Mouse (Mus musculus): ENCODE data around the gene Med18. TPM values are rescaled to one million over a fixed set of nuclear protein-coding genes. Genes with fewer than 3 reads are reported as not detected.

Med18 gene
- 1 to 10 TPM; 6.7 to 7.1 TPM for total RNA-seq (2021)

DNA sequence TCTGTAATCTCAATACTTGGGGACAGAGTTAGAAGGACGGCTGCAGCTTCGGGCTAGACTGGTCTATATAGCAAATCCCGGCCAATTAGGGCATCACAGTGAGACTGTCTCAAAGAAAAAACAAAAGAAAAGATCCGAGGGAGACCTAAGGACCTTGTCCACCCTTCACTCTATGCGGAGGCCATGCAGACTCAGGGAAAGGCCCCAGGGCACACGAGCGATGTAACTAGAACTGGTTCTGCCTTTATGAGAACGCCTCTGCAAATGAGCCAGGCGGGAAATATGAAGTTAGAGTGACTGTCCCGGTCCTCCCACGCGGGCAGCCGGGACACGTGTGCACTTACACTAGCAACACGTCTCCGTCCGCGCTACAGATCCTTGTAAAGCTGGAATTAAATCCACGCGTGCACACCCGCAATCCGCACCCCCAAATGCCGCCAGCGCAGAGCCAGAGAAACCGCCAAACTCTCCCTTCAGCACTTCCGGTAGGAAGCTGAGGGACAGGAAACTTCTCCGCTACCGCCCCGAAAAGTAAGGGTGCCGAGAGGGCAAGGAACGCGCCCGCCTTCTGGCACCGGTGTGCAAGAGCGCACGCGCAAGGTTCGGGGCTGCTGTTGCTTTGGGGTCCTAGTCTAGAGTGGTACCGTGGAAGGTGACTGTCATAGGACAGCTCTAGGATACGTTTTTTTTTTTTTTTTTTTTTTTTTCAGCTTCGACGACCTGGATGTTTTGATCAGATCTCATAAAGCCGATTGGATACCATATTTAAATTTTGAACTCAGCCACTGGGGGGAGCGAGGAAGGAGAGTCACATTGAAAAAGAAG, at the start of gene Med18:
TSS of gene Med18 (minus strand) at position 492 of the 825 bp plus-strand sequence.
- peak; percentile 95 to 96 for DNase-seq
- intact Hi-C loops (cut with DNase I): loop anchor here (2.0 kb wide), 2 partner anchors 41 to 51 kb away; partner anchors contain the start of gene Phactr4

- no peak for DNase-seq
These were observed 48.4 kb upstream of the Med18 start for GRCm38 (mm10) chr4:132512080-132512479.

DNA sequence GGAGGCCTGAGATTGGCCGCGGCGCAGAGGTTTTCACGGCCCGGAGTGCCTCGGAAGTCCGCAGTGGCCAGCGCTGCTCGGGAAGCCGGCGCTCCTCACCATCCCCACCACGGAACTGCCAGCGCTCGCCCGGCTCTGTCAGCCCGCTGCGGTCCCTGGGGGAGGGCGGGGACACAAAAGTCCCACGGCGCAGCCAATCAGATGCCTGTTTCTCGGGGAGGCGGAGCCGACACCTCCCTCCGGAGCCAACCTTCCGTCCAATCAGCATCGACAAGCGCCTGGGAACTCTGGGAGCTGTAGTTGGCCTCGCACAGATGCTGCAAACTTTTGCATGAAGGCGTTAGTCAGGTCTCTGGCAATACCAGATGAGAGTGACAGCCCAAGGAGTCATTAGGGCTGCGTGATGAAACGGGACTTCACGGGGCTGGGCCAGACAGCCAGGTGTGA, 46.7 kb upstream of the Med18 start, which contains the start of gene Sesn2:
TSS of gene Sesn2 (minus strand) at position 150 of the 447 bp plus-strand sequence.
- intact Hi-C loops (cut with DNase I): loop anchor here (5.0 to 10.0 kb wide), 5 partner anchors 98 to 306 kb away; partner anchors contain the start of genes Rcc1 and Taf12
- DNase-seq: peak; percentile 98 to 99

More at GRCm38 (mm10) chr4:132512080-132512479, 48.4 kb upstream of the Med18 start:
- intact Hi-C loops (cut with DNase I): loop anchor here (5.0 to 10.0 kb wide), 5 partner anchors 100 to 307 kb away; partner anchors contain the start of genes Rcc1 and Taf12

DNA sequence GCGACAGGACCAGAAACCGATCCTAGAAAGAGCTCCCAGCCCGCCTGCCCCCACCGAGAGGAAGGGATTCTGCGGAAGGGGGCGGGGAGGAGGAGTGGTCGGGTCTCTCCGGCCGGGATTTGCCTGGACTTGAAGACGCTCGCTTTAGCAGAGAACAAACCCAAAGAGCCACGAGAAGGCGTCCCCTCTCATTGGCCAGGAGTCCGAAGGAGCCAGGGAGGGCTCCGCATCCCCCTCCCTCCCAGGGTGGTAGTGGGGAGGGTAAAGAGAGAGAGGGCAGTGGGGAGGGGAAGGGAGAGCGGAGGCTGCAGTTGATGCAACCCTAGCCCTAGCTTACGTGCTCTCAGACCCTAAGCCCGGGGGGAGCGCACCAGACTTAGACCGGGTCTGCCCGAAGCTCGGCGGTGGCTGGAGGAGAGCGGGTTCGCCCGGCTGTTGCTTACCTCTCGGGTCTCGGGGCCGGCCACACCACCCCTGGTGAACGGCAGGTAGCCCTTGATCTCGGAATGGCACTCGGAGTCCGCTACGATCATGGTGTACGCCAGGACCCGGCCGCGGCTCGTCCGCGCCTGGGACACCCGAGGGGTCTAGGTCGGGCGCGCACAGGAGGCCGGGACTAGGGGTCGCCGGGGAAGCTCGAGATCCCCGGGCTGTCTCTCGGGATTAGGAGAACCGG, 46.0 kb upstream of the Med18 start:
- intact Hi-C loops (cut with DNase I): loop anchor here (5.0 to 10.0 kb wide), 5 partner anchors 97 to 305 kb away; partner anchors contain the start of genes Rcc1 and Taf12
- DNase-seq: peak; percentile 83 to 84

DNA sequence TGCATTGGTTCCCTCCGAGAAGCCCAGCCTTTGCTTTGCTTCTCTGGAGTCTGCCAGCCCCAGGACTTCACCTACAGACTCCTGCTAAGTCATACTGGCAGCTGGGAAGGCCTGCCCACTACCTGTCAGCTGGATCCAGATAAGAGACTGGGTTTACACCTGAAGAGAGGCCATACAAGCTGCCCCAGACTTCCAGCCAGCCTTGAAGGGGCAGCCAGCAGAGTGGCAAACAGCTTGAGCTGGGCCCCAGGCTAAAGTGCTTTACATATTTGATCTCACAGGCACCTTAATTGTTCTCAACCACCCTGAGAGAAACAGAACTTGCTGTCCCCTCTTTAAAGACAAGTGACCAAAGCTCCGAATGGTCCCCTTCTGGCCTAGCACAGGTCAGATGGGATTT, 43.5 kb upstream of the Med18 start:
- intact Hi-C loops (cut with DNase I): no loop called here
- no peak for DNase-seq

- intact Hi-C loops (cut with DNase I): no loop called here
These were observed 42.5 kb upstream of the Med18 start for GRCm38 (mm10) chr4:132506250-132506649.

GRCm38 (mm10) chr4:132505800-132506199, 42.1 kb upstream of the Med18 start:
- no peak for DNase-seq
- intact Hi-C loops (cut with DNase I): no loop called here

More at GRCm38 (mm10) chr4:132506250-132506649, 42.5 kb upstream of the Med18 start:
- DNase-seq: no peak

- DNase-seq: no peak
- intact Hi-C loops (cut with DNase I): no loop called here
These were observed 41.5 kb upstream of the Med18 start for GRCm38 (mm10) chr4:132505034-132505738.

- intact Hi-C loops (cut with DNase I): no loop called here
- no peak for DNase-seq
These were observed 39.6 kb upstream of the Med18 start for GRCm38 (mm10) chr4:132503344-132503743.

DNA sequence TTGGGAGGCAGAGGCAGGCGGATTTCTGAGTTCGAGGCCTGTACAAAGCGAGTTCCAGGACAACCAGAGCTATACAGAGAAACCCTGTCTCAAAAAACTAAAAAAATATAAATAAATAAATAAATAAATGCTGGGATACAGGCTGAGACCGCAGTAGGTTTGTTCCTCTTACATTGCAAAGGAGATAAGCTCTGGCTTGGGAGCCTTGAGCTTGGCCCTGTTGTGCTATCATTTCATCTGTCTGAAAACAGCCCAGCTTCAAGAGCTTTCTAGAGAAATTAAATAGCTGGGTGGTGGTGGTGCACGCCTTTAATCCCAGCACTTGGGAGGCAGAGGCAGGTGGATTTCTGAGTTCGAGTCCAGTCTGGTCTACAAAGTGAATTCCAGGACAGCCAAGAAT, 37.9 kb upstream of the Med18 start:
- DNase-seq: no peak
- intact Hi-C loops (cut with DNase I): no loop called here

DNA sequence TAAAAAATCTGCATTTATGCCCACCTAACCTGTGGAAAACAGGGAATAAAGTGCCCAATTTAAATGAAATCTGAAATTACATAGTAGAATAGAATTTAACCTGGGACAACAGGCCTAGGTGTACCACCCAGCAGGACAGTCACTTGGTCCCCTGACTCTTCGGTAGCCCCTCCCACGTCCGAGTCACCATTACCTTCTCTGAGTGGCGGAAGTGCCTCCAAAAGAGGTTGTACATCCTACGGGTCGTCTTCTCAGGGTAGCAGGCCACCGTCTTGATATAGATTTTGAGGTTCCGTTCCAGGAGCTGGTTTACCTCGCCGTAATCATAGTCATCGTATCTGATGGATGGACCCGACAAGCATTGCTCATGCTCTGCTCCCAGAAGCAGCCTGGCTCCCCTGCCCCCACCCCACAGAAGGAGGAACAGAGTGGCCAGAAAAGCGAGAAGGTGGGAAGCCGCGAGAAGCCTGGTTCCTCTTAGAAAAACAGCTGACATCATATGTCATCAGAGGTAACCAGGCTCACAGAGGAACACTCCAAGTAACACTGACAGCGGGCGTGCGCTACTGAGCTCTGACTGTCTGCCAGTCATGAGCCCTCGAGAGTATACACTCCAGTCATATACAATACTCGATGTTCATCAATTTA, 30.7 kb upstream of the Med18 start:
- DNase-seq: peak in 1 of 2 experiments; percentile 19
- intact Hi-C loops (cut with DNase I): no loop called here

- intact Hi-C loops (cut with DNase I): loop anchor here (1.0 kb wide), 1 partner anchor 35 kb away; no protein-coding TSS in a partner anchor
These were observed 28.7 kb upstream of the Med18 start for GRCm38 (mm10) chr4:132492178-132493060.

DNA sequence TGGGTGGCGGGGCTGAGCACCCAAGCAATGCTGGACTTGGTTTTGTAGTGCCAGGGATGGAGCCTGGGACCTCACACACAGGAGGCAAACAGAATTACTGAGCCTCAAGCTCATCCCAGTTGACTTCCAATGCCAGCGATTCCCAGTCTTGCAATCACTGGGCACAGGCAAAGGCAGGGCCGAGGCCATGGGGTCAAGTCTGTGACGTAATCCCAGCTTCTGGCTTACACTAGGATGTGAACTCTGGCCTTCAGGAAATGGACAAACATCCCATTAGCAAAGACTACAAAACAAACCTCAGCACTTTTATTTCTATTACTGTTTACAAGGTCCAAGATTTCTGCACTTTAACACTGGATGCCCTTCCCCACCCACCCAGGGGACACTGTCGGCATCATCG, 28.0 kb upstream of the Med18 start:
- no peak for DNase-seq

More at GRCm38 (mm10) chr4:132492178-132493060, 28.7 kb upstream of the Med18 start:
- peak; percentile 57 to 64 for DNase-seq

DNA sequence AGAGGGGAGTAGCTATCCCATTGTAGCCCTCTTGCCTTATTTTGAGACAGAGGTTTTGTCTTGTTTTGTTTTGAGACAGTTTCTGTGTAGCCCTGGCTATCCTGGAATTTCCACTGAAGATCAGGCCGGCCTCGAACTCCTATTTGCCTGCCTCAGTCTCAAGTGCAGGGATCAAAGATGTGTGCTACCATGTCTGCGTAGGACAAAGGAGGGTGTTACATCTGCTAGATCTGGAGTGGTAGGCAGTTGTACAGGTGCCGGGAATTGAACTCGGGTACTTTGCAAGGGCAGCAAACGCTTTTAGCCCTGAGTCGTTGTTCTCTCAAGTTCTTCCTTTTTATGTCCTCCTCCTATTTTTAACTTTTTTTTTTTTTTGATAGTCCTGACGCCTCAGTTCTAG, 27.3 kb upstream of the Med18 start:
- intact Hi-C loops (cut with DNase I): no loop called here
- DNase-seq: no peak

More for the DNA sequence above, 28.0 kb upstream of the Med18 start:
- intact Hi-C loops (cut with DNase I): no loop called here

- intact Hi-C loops (cut with DNase I): no loop called here
- no peak for DNase-seq
These were observed 26.7 kb upstream of the Med18 start for GRCm38 (mm10) chr4:132490273-132491010.

- no peak for DNase-seq
- intact Hi-C loops (cut with DNase I): no loop called here
These were observed 25.3 kb upstream of the Med18 start for GRCm38 (mm10) chr4:132488976-132489375.

GRCm38 (mm10) chr4:132488521-132488920, 24.8 kb upstream of the Med18 start:
- DNase-seq: no peak

DNA sequence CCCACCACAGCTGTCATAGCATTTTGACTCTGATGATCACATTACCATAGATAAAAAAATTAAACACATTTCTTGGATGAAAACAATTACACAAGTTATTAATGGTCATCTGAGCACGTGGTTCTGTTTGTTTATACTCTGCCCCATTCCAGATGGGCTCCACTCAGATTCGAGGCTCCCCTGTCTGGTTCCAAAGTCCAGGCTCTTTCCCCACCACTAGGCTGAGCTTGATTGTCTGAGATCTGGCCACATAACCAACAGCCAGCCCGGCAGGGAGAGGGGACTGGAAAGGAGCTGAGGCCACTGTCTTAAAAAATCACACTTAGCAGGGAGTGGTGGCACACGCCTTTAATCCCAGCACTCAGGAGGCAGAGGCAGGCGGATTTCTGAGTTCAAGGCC, 21.1 kb upstream of the Med18 start:
- intact Hi-C loops (cut with DNase I): no loop called here
- DNase-seq: no peak

More at GRCm38 (mm10) chr4:132488521-132488920, 24.8 kb upstream of the Med18 start:
- intact Hi-C loops (cut with DNase I): no loop called here

Measured in heart, postnatal 10 days (tissue).